Mouse (Mus musculus): Measurements from ENCODE around the gene Tenm3. TPM values are rescaled to one million over a fixed set of nuclear protein-coding genes. Genes with fewer than 3 reads are reported as not detected.

Gene Tenm3
- total and polyA plus RNA-seq, 3 experiments, result 0.01 to 0.11 TPM; not detected in 1

DNA sequence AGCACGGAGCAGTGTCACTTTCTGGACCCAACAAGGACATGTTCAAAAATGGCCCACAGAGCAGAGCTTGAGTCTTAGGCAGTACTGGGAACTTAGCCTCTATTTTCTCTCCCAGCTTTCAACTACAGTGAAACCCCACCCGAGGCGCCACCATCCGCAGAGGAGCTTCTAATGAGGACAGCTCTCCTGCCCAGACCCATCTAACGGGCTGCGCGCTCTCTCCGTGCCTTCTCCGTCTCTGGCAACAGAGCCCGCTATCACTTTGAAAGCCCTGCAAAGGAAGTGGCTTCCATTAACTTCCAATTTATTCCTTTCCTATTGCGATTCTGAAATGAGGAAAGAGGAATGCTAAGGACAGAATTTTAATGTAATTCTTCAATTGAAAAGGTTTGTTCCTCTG is 569.2 kb downstream of the Tenm3 start:
- no peaks in the 10 kb centered on the region for H3K27me3 ChIP-seq (ENCODE audit: insufficient read depth, low read length)
- TF ChIP-seq TAL1 (conservative IDR thresholded peaks at IDR 0.05; ENCODE audit: low read depth, low read length) (no peak), GATA2 (IDR thresholded peaks at IDR 0.05; ENCODE audit: borderline replicate concordance, low read depth, low read length) (no peak), GATA1 (IDR thresholded peaks at IDR 0.05; ENCODE audit: borderline replicate concordance, low read length) (no peak), POLR2AphosphoS5 (IDR thresholded peaks at IDR 0.05; ENCODE audit: insufficient replicate concordance, low read depth, low read length) (no peak), CTCF (IDR thresholded peaks at IDR 0.05; ENCODE audit: low read depth, low read length) (no peak)
- ATAC-seq (ENCODE audit: extremely low read depth, insufficient number of reproducible peaks, low FRiP score, poor library complexity, severe bottlenecking) (no peak), DNase-seq (ENCODE audit: low spot score) (no peak)
- H3K4me3 ChIP-seq (ENCODE audit: low read depth, low read length), result no peak overlapping the region
- H3K4me1 ChIP-seq (ENCODE audit: insufficient read depth, low read depth, low read length), result no peaks in the 10 kb centered on the region
- H3K36me3 ChIP-seq (replicated peaks), result no peaks in the 10 kb centered on the region
- peaks cover 50% of the 10 kb centered on the region for H3K9me3 ChIP-seq (replicated peaks)

- no peak overlapping the region for H3K4me3 ChIP-seq (ENCODE audit: low read depth, low read length)
- no peaks in the 10 kb centered on the region for H3K27me3 ChIP-seq (ENCODE audit: insufficient read depth, low read length)
- no peak for DNase-seq (ENCODE audit: low spot score)
- ATAC-seq (ENCODE audit: extremely low read depth, insufficient number of reproducible peaks, low FRiP score, poor library complexity, severe bottlenecking), result no peak
- peaks cover 49% of the 10 kb centered on the region for H3K9me3 ChIP-seq (replicated peaks)
- TF ChIP-seq POLR2AphosphoS5 (IDR thresholded peaks at IDR 0.05; ENCODE audit: insufficient replicate concordance, low read depth, low read length), result no peak
- no peak for TF ChIP-seq GATA2 (IDR thresholded peaks at IDR 0.05; ENCODE audit: borderline replicate concordance, low read depth, low read length)
- no peak for TF ChIP-seq CTCF (IDR thresholded peaks at IDR 0.05; ENCODE audit: low read depth, low read length)
- no peak for TF ChIP-seq TAL1 (conservative IDR thresholded peaks at IDR 0.05; ENCODE audit: low read depth, low read length)
- no peak for TF ChIP-seq GATA1 (IDR thresholded peaks at IDR 0.05; ENCODE audit: borderline replicate concordance, low read length)
- no peaks in the 10 kb centered on the region for H3K36me3 ChIP-seq (replicated peaks)
- H3K4me1 ChIP-seq (ENCODE audit: insufficient read depth, low read depth, low read length), result no peaks in the 10 kb centered on the region
These were observed 575.1 kb downstream of the Tenm3 start for GRCm38 (mm10) chr8:48268638-48269037.

GRCm38 (mm10) chr8:48260265-48260664 is 583.5 kb downstream of the Tenm3 start:
- ATAC-seq (ENCODE audit: extremely low read depth, insufficient number of reproducible peaks, low FRiP score, poor library complexity, severe bottlenecking), result no peak
- DNase-seq (ENCODE audit: low spot score), result no peak
- Histone ChIP-seq H3K4me3 (ENCODE audit: low read depth, low read length) (no peak overlapping the region), H3K36me3 (replicated peaks) (no peaks in the 10 kb centered on the region), H3K9me3 (replicated peaks) (peaks cover 53% of the 10 kb centered on the region), H3K27me3 (ENCODE audit: insufficient read depth, low read length) (no peaks in the 10 kb centered on the region), H3K4me1 (ENCODE audit: insufficient read depth, low read depth, low read length) (no peaks in the 10 kb centered on the region)
- TF ChIP-seq GATA1 (IDR thresholded peaks at IDR 0.05; ENCODE audit: borderline replicate concordance, low read length), result no peak
- no peak for TF ChIP-seq CTCF (IDR thresholded peaks at IDR 0.05; ENCODE audit: low read depth, low read length)
- no peak for TF ChIP-seq GATA2 (IDR thresholded peaks at IDR 0.05; ENCODE audit: borderline replicate concordance, low read depth, low read length)
- TF ChIP-seq POLR2AphosphoS5 (IDR thresholded peaks at IDR 0.05; ENCODE audit: insufficient replicate concordance, low read depth, low read length), result no peak
- TF ChIP-seq TAL1 (conservative IDR thresholded peaks at IDR 0.05; ENCODE audit: low read depth, low read length), result no peak

GRCm38 (mm10) chr8:48259832-48260231 is 583.9 kb downstream of the Tenm3 start:
- no peaks in the 10 kb centered on the region for H3K4me1 ChIP-seq (ENCODE audit: insufficient read depth, low read depth, low read length)
- TF ChIP-seq GATA2 (IDR thresholded peaks at IDR 0.05; ENCODE audit: borderline replicate concordance, low read depth, low read length) (no peak), POLR2AphosphoS5 (IDR thresholded peaks at IDR 0.05; ENCODE audit: insufficient replicate concordance, low read depth, low read length) (no peak), CTCF (IDR thresholded peaks at IDR 0.05; ENCODE audit: low read depth, low read length) (no peak), TAL1 (conservative IDR thresholded peaks at IDR 0.05; ENCODE audit: low read depth, low read length) (no peak), GATA1 (IDR thresholded peaks at IDR 0.05; ENCODE audit: borderline replicate concordance, low read length) (no peak)
- DNase-seq (ENCODE audit: low spot score), result no peak
- H3K27me3 ChIP-seq (ENCODE audit: insufficient read depth, low read length), result no peaks in the 10 kb centered on the region
- no peak overlapping the region for H3K4me3 ChIP-seq (ENCODE audit: low read depth, low read length)
- no peak for ATAC-seq (ENCODE audit: extremely low read depth, insufficient number of reproducible peaks, low FRiP score, poor library complexity, severe bottlenecking)
- no peaks in the 10 kb centered on the region for H3K36me3 ChIP-seq (replicated peaks)
- peaks cover 53% of the 10 kb centered on the region for H3K9me3 ChIP-seq (replicated peaks)

GRCm38 (mm10) chr8:48243876-48244275 is 599.9 kb downstream of the Tenm3 start:
- Histone ChIP-seq H3K27me3 (ENCODE audit: insufficient read depth, low read length) (no peaks in the 10 kb centered on the region), H3K9me3 (replicated peaks) (peaks cover 33% of the 10 kb centered on the region), H3K4me3 (ENCODE audit: low read depth, low read length) (no peak overlapping the region), H3K4me1 (ENCODE audit: insufficient read depth, low read depth, low read length) (no peaks in the 10 kb centered on the region), H3K36me3 (replicated peaks) (no peaks in the 10 kb centered on the region)
- TF ChIP-seq GATA2 (IDR thresholded peaks at IDR 0.05; ENCODE audit: borderline replicate concordance, low read depth, low read length) (no peak), TAL1 (conservative IDR thresholded peaks at IDR 0.05; ENCODE audit: low read depth, low read length) (no peak), POLR2AphosphoS5 (IDR thresholded peaks at IDR 0.05; ENCODE audit: insufficient replicate concordance, low read depth, low read length) (no peak), GATA1 (IDR thresholded peaks at IDR 0.05; ENCODE audit: borderline replicate concordance, low read length) (no peak), CTCF (IDR thresholded peaks at IDR 0.05; ENCODE audit: low read depth, low read length) (no peak)
- ATAC-seq (ENCODE audit: extremely low read depth, insufficient number of reproducible peaks, low FRiP score, poor library complexity, severe bottlenecking) (no peak), DNase-seq (ENCODE audit: low spot score) (no peak)

- no peaks in the 10 kb centered on the region for H3K36me3 ChIP-seq (replicated peaks)
These were observed 602.7 kb downstream of the Tenm3 start for GRCm38 (mm10) chr8:48240917-48241531.

More at GRCm38 (mm10) chr8:48240917-48241531, 602.7 kb downstream of the Tenm3 start:
- Histone ChIP-seq H3K27me3 (ENCODE audit: insufficient read depth, low read length) (no peaks in the 10 kb centered on the region), H3K9me3 (replicated peaks) (peaks cover 43% of the 10 kb centered on the region), H3K4me1 (ENCODE audit: insufficient read depth, low read depth, low read length) (no peaks in the 10 kb centered on the region), H3K4me3 (ENCODE audit: low read depth, low read length) (no peak overlapping the region)
- TF ChIP-seq TAL1 (conservative IDR thresholded peaks at IDR 0.05; ENCODE audit: low read depth, low read length) (no peak), CTCF (IDR thresholded peaks at IDR 0.05; ENCODE audit: low read depth, low read length) (no peak), GATA1 (IDR thresholded peaks at IDR 0.05; ENCODE audit: borderline replicate concordance, low read length) (no peak), GATA2 (IDR thresholded peaks at IDR 0.05; ENCODE audit: borderline replicate concordance, low read depth, low read length) (no peak), POLR2AphosphoS5 (IDR thresholded peaks at IDR 0.05; ENCODE audit: insufficient replicate concordance, low read depth, low read length) (no peak)
- DNase-seq (ENCODE audit: low spot score) (no peak), ATAC-seq (ENCODE audit: extremely low read depth, insufficient number of reproducible peaks, low FRiP score, poor library complexity, severe bottlenecking) (no peak)

Data from G1E (cell line).